Mouse (Mus musculus) retina, embryonic 14.5 days (tissue): Measurements from ENCODE around the gene Fam81a.
A peak's percentile ranks its signal among the peaks of the same experiment; 100 is the strongest.

ENCODE experiments used
- DNase-seq: peaks from one replicate; pipeline ENCODE4 v3.0.0-alpha.2; 2015; ENCODE audit warnings: low spot score

Gene Fam81a

DNA sequence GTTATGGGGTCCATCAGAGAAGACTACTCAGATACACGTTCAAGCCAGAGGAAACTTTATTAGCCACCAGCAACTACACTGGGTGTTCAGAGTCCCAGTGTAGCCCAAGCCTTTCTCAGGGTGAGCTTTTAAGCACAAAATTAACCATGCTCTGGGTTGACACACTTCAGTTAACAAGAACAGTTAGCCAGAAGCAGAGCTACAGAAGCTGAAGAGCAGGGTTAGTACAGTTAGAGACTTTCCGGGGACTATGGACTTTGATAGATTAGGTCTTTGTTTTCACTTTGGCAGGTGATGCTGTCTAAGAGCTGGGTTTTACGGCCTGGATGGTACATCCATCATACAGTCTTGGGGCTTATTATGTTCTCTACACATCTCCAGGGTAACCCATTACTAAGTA lies 89.6 kb downstream of the Fam81a start:
- DNase-seq: no peak

DNA sequence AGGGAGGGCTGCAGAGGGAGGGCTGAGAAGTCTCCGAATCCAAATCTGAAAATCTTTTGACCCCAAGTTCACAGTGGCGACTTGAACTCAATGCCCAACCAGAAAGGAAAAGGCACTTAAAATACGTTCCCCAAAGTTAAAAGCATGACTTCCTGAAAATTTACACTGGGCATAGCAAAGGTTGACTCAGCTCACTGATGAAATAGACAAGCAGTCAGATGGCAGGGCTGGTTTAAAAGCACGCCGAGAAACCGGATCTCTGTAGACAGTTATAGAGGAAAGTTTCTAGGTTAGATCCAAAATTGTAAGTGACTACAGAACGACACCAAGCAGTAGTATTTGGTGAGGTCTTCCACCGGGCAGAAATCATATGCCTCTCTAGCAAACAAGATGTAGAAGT lies 92.5 kb downstream of the Fam81a start:
- DNase-seq: no peak

DNA sequence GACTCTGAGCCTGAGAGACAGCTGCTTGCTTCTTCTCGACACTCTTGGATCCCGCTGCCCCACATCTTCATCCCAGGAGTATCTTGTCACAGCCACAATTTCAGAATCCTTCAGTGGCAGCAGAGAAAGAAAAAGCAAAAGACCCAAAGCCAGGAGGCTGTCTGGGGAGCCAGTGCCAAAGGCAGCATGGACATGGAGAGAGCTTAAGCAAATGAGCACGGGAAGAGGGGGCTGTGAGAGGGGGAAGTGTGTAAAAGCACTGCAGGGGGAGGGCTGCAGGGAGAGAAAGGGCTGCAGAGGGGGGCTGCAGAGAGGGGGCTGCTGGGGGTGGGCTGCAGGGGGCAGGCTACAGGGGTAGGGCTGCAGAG lies 93.0 kb downstream of the Fam81a start:
- peak; percentile 21 for DNase-seq

DNA sequence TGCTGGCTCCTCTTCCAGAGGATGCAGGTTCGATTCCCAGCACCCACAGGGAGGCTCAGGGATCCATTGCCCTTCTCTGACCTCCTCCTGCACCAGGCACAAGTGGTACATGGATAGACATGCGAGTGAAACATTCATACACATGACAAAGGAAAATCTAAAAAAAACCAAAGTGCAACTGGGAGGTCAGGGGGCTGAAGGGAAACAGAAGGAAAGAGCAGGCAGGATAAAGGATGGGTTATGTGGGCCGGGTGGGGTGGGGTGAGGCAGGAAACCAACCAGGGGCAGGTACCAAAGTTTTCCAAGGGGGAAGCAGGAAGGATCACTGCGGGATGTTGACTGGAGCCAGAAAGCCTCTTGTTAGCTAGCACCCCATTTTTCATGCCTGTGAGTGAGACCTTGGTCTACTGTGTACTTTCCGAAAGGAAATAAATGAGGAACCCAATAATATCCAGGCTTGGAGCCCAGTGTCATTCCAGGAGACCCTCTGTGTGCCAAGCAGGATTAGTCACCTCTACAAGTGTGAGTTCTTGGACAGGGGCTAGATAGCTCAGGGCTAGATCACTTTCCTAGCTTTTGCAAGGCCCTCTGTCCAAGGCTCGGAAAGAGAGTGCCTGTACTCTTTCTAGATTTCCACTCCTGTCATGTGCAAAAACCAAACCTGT lies 93.5 kb downstream of the Fam81a start:
- no peak for DNase-seq

DNA sequence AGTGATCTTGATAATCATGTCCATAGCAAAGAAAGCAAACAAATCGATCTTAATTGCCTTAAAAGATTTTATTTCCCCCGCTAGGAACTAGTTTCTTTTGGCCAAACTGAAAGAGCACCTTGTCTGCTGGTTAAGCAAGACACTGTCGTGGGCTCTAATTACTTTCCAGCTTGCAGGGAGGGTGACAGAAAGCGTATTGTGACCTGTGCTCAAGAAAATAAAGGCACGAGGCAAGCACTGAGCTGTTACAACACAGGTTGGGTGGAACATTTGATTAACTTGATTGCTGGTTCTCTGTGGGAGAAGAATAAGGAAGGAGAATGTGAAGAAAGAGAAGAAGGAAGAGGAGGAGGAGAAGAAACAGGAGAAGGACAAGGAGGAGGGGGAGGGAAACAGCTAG lies 94.1 kb downstream of the Fam81a start:
- no peak for DNase-seq

DNA sequence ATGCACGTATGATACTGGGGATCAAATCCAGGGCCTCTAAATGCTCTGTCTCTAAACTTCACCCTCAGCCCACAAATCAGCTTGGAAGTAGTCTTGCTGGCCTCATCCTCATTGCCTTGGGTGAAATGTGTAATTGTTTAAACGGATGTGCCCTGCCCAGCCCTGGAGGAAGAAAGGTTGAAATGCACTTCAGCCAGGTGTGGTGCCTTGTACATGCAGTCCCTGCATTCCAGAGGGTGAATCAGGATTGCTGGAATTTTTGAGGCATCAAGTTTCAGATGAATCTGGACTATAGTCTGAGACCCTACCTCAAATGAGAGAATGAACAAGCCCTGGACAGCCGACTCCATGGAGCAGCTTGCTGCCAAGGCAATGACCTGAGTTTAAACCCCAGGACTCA lies 94.5 kb downstream of the Fam81a start:
- no peak for DNase-seq

DNA sequence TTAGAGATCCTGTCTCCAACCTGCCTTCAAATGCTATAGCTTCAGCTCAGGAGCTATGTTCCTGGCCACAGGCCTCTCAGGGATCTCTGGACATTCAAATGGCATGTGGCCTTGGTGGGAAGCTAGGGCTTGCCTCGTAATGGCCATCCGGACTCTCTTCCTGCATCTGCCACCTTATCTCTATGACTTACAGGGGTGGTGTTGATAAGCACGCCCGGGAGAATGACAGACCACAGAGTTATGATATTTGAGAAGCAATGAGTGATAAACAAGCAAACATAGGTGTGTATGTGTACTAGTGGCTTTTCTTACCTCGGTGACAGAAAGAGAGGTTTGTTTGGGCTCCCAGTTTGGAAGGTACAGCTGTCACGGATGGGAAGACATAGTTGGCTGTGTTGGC lies 96.1 kb downstream of the Fam81a start:
- DNase-seq: no peak

DNA sequence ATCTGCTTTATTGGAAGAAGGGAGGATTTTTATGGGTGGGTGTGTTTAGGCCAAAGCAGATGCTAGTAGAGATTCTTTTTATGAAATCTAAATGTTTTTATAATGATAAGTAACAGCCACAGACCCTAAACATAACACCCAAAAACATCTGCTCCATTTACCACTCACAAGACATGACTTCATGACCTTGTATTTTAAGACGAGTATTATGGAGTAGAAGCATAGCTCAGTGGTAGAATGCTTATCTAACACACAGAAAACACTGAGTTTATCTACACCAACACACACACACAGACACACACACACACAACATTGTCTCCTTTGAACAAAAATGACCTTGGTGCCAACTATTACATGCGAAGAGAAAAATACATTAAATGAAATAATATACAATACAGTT lies 97.5 kb downstream of the Fam81a start:
- no peak for DNase-seq

DNA sequence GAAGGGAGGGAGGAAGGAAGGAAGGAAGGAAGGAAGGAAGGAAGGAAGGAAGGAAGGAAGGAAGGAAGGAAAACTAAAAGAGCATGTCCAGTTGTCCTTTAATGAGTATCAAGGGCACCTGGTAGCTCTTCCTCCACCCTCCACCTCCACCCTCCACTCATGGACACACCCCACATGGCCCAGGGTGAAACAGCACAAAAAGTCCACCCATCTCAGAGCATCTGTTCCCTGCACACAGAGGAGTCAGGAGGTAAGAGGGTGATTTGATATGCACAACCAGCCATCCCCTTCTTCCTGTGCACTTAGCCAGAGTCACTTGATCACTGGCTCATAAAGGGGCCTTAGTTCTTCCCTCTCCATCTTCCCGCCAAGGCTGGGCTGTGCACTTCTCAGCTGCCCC lies 99.4 kb downstream of the Fam81a start:
- no peak for DNase-seq

DNA sequence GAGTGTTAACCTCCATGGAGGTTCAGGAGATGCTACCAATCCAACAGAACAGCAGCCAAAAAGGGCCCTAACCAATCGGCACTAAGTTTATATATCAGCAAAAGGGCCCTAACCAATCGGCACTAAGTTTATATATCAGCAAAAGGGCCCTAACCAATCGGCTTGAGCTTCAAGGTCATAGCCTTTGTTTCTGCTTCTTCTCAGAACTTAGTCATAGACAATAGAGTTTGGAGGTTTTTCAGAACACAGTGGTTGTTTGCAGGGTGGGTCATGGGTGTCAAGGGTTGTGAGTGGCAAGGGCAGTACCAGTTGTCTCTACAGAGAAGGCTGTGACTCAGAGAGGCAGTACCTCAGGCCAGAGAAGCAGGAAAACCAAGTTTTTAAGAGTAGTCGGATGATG lies 100.2 kb downstream of the Fam81a start:
- DNase-seq: no peak

DNA sequence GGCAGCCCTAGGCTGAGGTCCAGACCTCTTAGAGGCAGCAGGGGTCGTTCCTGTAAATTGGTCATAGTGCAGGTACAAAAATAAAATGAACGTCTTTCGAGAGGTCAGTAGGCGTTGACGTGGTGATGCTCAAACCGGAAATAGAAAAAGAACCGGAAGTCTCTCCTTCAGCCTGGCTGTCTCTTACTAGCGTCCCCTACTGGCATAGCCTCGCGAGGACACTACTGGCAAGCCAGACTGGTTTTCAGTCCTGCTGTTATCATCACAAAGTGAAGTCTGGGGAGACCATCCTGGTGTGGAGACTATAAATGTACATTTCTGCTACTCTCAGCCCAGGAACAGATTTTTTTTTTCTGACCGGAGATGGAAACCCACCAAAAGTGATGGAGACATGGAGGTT lies 101.8 kb downstream of the Fam81a start:
- DNase-seq: no peak

DNA sequence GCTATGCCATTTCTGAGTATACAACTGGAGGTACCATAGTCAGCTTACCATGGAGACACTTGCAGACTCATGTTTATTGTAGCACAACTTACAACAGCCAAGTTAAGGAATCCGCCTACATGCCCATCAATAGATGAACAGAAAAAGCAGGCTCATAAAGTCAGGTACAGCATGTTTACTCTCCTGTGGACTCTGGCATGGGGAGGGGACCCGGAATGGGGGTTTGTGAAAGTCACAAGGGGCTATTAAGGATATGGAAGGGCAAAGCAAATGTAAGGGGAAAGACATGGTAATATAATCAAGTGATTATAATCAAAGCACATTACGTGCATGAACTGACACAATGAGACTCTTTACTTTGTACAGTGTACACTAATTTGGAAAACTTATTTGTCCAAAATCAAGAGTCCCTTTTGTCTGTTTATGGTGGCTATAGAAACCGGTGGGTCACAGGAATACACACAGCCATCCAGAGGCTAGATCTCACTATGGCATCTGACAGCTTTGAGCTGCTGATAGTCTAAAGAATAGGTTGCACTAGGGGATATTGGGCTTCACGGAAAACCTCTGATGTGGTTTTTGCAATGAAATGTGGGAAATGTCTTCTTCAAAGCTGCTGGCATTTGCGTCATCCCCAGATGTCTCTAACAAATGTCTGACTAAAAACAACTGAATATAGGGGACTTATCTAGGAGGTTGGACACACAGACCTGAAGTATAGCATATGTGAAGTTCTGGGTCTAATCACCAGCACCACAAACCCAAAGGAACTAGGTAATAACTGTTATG lies 102.6 kb downstream of the Fam81a start:
- DNase-seq: no peak
